Mouse (Mus musculus) embryonic facial prominence, embryonic 11.5 days (tissue): ENCODE results near the gene Atp6v0a2. TPM values are rescaled to one million over a fixed set of nuclear protein-coding genes. Genes with fewer than 3 reads are reported as not detected.
"Not testable (repeated sequence)": the region's sequence is repeated elsewhere in the genome, so short reads cannot be mapped to it uniquely, and the experiment has no call there.

Experiments
- ATAC-seq: fragments of 200-750 bp; cut with Nextera tagmentation; replicated peaks from 2 replicates; pipeline ENCODE4 v1.8.0; 2017; ENCODE audit warnings: low read depth; ENCODE audit not compliant: insufficient number of reproducible peaks, low FRiP score, low TSS enrichment
- DNase-seq: peaks from one replicate; pipeline ENCODE4 v3.0.0-alpha.2; 2015; ENCODE audit warnings: low spot score
- H3K27ac ChIP-seq: fragments of 300-500 bp; sonication (generic); replicated peaks from 2 replicates; pipeline ENCODE4 v1.5.1; 2014; ENCODE audit warnings: mild to moderate bottlenecking, low read depth, low read length, control low read depth
- H3K27me3 ChIP-seq: fragments of 300-500 bp; sonication (generic); 2 replicates; pipeline ENCODE4 v1.6.1; 2014; ENCODE audit warnings: mild to moderate bottlenecking, low read length, moderate library complexity, mixed read lengths; ENCODE audit not compliant: control insufficient read depth, insufficient read depth
- H3K36me3 ChIP-seq: fragments of 300-500 bp; sonication (generic); replicated peaks from 2 replicates; pipeline ENCODE4 v1.6.1; 2014; ENCODE audit warnings: low read depth, mild to moderate bottlenecking, low read length, moderate library complexity, mixed read lengths; ENCODE audit not compliant: control insufficient read depth, insufficient read depth
- H3K4me1 ChIP-seq: fragments of 300-500 bp; sonication (generic); 2 replicates; pipeline ENCODE4 v1.6.1; 2014; ENCODE audit warnings: low read length, mixed read lengths; ENCODE audit not compliant: control insufficient read depth, insufficient read depth
- H3K4me2 ChIP-seq: fragments of 300-500 bp; sonication (generic); 2 replicates; pipeline ENCODE4 v1.6.1; 2014; ENCODE audit warnings: low read depth, mild to moderate bottlenecking, control low read depth, low read length, moderate library complexity
- H3K4me3 ChIP-seq: fragments of 300-500 bp; sonication (generic); 2 replicates; pipeline ENCODE4 v1.5.1; 2014; ENCODE audit warnings: low read depth, low read length, control low read depth
- H3K9ac ChIP-seq: fragments of 300-500 bp; sonication (generic); replicated peaks from 2 replicates; pipeline ENCODE4 v1.6.1; 2014; ENCODE audit warnings: mild to moderate bottlenecking, control low read depth, low read length
- H3K9me3 ChIP-seq: fragments of 300-500 bp; sonication (generic); replicated peaks from 2 replicates; pipeline ENCODE4 v1.6.1; 2016; ENCODE audit warnings: mild to moderate bottlenecking, low read length, inconsistent platforms, mixed read lengths; ENCODE audit not compliant: control insufficient read depth
- whole genome bisulfite sequencing: fragments of 180-500 bp; shearing (Covaris S2); extraction: QIAGEN DNeasy Blood & Tissue Kit; methylation state at CpG from one replicate; pipeline ENCODE4 v1.1.7; 2014; 5-methylcytosine and 5-hydroxymethylcytosine counted together
- polyA plus RNA-seq: library from polyadenylated mRNA; unstranded; fragments of >200 nt; fragmentation: Nextera tagmentation; extraction: Ambion mirVana; gene quantifications from 2 replicates; pipeline ENCODE4 v1.2.1, GENCODE M21; 2014

The Atp6v0a2 gene
- polyA plus RNA-seq: 40.0 and 40.4 TPM in 2 replicates

DNA sequence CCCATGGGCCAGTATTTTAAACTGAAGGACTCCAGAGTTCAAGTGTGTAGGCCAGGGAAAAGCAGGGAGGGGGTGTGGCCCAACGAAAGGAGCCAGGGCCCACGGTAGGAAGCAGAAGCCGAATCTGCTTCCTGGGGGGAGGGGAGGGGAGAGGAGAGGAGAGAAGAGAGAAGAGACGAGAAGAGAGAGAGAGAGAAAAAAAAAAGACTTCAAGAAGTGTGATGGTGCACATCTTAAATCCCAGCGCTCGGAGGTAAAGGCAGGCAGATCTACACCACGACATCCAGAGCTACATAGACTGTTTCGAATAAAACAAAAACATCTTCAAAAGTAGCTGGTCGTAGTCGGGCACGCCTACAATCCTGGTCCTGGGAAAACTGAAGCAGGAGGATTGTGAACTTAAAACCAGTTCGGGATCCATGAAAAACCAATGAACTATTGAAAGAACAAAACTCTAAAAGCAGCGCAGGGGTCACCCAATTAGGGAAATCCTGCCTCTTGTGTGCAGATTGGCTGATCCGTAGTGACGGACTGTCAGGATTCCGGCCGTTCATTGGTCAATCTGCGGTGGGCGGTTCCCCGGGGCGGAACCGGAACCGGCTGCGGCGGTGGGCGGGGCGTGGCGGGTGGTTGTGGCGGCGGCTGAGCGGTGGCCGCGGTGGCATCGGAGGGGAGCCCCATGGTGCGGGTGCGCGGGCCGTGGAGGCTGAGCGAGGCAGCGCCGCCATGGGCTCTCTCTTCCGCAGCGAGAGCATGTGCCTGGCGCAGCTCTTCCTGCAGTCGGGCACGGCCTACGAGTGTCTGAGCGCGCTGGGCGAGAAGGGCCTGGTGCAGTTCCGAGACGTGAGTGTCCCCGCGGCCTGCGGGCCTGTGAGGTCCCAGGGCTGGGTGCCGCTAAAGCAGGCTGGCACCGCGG, at the start of gene Atp6v0a2:
Gene Atp6v0a2 (plus strand): TSS at position 129 of the 916 bp plus-strand sequence.
- DNase-seq: peak; percentile 94
- H3K27me3 ChIP-seq: no peaks in the 10 kb centered on the region
- peak within 1 kb of the TSS; percentile 81 for H3K4me2 ChIP-seq
- no peaks in the 10 kb centered on the region for H3K36me3 ChIP-seq
- WGBS: under 1% methylated on average over 50 of the region's 58 CpGs
- H3K27ac ChIP-seq: peak within 1 kb of the TSS; percentile 28; the same call in 1 of the 2 replicates
- peak; percentile 90 for ATAC-seq
- H3K9me3 ChIP-seq: no peaks in the 10 kb centered on the region
- H3K9ac ChIP-seq: peak within 1 kb of the TSS; percentile 85
- H3K4me3 ChIP-seq: peak within 1 kb of the TSS; percentile 92
- peaks cover 5% of the 10 kb centered on the region for H3K4me1 ChIP-seq

DNA sequence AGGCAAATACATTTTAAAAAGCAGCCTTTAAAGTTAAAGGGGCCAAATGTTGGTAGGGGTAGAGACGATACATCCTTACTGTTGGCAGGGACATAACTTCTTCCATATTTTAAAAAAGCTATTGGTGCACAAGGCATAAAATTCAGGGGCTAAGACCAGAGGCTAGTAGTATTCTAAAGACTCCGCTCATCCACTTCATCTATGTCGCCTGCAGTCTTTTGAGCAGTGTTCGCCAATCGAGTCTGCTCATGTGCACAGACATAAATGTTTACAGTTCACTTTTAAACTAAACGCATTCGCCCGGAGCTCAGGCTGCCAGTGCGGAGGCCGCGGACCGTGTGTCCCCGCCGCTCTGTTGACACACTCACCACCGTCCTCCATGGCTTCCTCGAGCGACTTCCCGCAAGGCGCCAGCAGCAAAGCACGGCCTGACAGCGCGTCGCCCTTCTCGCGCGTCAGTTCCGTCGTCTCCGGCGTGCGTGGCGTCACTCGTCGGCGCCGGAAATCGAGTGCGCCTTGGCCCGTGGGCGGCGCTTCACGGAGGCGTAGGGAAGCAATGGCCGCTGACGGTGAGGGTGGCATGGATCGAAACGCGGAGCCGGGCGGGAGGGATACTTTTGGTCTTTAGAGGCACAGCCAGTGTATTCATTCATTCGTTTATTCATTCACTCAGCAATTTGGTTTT, 49.6 kb upstream of the Atp6v0a2 start, which contains the start of the genes Eif2b1 and Gtf2h3:
Gene Eif2b1 (minus strand): TSS at position 499 of the 685 bp plus-strand sequence.
Gene Gtf2h3 (plus strand): TSS at position 508 of the 685 bp plus-strand sequence.
- Histone ChIP-seq H3K4me3 (peak within 1 kb of the TSS; percentile 57), H3K4me2 (peak within 1 kb of the TSS; percentile 47), H3K36me3 (no peaks in the 10 kb centered on the region), H3K9ac (peak within 1 kb of the TSS; percentile 63), H3K9me3 (no peaks in the 10 kb centered on the region), H3K27ac (no peak within 1 kb of the TSS), H3K4me1 (no peaks in the 10 kb centered on the region), H3K27me3 (no peaks in the 10 kb centered on the region)
- 2% methylated on average over 51 of the region's 51 CpGs for WGBS
- ATAC-seq (peak; percentile 93), DNase-seq (peak; percentile 97)

- Histone ChIP-seq H3K27me3 (no peaks in the 10 kb centered on the region), H3K4me3 (no peak overlapping the region), H3K4me2 (no peak overlapping the region), H3K4me1 (no peaks in the 10 kb centered on the region), H3K9ac (no peak overlapping the region), H3K27ac (no peak overlapping the region), H3K36me3 (no peaks in the 10 kb centered on the region; the same call in 1 of the 2 replicates), H3K9me3 (no peaks in the 10 kb centered on the region)
- ATAC-seq (no peak), DNase-seq (no peak)
- WGBS: 96% methylated on average over 5 of the region's 5 CpGs
These were observed 45.9 kb upstream of the Atp6v0a2 start for GRCm38 (mm10) chr5:124582515-124582914.

DNA sequence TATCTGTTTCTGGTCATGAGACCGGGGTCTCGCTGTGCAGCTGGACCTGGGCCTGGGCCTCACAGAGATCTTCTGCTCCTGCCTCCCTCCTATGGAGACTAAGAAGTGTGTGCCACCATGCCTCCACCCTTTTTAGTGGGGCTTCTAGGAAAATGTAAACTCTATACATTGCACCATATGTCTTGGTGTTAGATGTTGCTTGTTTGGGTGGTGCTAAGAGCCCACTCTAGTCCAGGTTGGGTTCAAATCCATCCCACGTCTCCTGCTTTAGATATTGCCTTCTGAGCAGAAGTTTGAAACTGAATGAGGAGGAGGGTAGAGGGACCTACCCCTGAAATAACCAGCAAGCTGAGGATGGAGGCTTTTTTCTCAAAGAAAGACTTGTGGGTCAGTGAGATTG, 35.6 kb upstream of the Atp6v0a2 start:
- 90% methylated on average over 3 of the region's 3 CpGs for WGBS
- H3K9ac ChIP-seq: no peak overlapping the region

DNA sequence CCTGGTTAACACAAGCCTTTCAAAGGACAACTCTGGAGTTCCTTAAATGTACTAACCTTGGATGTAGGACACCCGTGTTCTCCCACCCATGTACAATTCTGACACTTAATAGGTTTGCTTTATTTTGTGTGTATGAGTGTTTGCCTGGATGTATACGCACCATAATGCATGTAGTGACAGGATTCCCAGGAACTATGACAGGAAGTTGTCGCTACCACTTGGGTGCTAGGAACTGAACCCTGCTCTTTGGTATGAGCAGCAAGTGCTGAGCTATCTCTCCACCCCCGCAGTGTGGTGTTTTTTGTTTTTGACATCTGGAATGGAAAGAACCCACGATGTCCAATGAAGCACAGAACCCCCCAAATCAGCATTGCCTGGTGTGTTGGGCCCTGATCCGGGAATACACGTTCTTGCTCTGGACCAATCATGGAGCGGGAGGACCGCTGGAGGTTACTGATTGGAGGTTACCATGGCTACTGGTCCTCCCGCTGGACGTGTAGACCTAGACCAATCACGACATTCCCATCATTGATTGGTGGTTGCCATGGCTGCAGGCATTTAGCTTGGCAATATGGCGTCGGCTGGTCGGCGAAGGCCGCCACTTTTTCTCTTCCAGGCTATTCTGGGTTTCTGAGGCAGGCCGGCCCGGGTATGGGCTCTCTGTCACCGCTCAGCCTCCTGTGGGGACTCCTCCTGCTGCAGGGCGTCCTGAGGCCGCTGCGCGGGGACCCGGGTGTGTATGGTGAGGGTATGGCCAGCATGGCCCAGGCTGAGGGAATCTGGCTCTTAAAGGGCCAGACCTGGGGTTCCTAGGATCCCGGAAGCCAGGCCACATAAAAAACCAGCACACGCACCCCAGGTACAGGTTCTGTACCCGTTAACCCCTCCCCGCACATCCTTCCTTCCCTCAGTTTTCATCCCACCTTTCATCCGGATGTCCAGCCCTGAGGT, 29.9 kb upstream of the Atp6v0a2 start:
- Histone ChIP-seq H3K27me3 (no peaks in the 10 kb centered on the region), H3K36me3 (peaks cover 6% of the 10 kb centered on the region), H3K9me3 (no peaks in the 10 kb centered on the region), H3K27ac (no peak overlapping the region), H3K4me2 (peak overlapping the region; percentile 83), H3K9ac (peak overlapping the region; percentile 71), H3K4me1 (no peaks in the 10 kb centered on the region), H3K4me3 (peak overlapping the region; percentile 71)
- DNase-seq (peak; percentile 98), ATAC-seq (peak; percentile 99)
- WGBS: 6% methylated on average over 30 of the region's 30 CpGs

More for the DNA sequence above, 35.6 kb upstream of the Atp6v0a2 start:
- Histone ChIP-seq H3K4me2 (no peak overlapping the region), H3K4me3 (no peak overlapping the region), H3K27ac (no peak overlapping the region), H3K9me3 (no peaks in the 10 kb centered on the region), H3K4me1 (no peaks in the 10 kb centered on the region), H3K27me3 (no peaks in the 10 kb centered on the region), H3K36me3 (peaks cover 6% of the 10 kb centered on the region)
- DNase-seq (no peak), ATAC-seq (no peak)

GRCm38 (mm10) chr5:124599726-124600125, 28.6 kb upstream of the Atp6v0a2 start:
- ATAC-seq, H3K9ac ChIP-seq, H3K27me3 ChIP-seq, H3K36me3 ChIP-seq, H3K27ac ChIP-seq, H3K4me1 ChIP-seq, DNase-seq, H3K4me2 ChIP-seq, H3K4me3 ChIP-seq, H3K9me3 ChIP-seq: not testable (repeated sequence)
- WGBS: 63% methylated on average over 8 of the region's 8 CpGs

DNA sequence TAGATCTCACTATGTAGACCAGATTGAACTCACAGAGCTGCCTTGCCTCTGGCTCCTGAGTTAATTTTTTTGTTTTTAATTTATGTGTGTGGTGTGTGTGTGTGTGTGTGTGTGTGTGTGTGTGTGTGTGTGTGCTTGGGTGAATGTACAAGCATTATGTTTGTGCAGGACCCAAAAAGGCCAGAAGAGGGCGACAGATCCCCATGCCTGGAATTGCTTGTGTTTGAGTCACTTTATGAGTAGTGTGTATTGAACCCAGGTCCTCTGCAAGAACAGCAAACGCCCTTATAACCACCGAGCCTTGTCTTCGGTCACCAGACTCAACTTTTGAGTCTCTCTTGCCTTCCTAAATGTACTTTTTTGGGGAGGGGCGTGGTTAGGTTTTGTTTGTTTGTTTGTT, 26.0 kb upstream of the Atp6v0a2 start:
- Histone ChIP-seq H3K4me3 (no peak overlapping the region), H3K9ac (no peak overlapping the region), H3K4me2 (no peak overlapping the region), H3K36me3 (no peaks in the 10 kb centered on the region), H3K27ac (no peak overlapping the region), H3K9me3 (no peaks in the 10 kb centered on the region), H3K27me3 (no peaks in the 10 kb centered on the region), H3K4me1 (no peaks in the 10 kb centered on the region)
- 62% methylated on average over 5 of the region's 5 CpGs for WGBS
- peak; percentile 70 for DNase-seq
- ATAC-seq: no peak
